Mouse (Mus musculus): ENCODE measurements around the gene Fbp1.

DNA sequence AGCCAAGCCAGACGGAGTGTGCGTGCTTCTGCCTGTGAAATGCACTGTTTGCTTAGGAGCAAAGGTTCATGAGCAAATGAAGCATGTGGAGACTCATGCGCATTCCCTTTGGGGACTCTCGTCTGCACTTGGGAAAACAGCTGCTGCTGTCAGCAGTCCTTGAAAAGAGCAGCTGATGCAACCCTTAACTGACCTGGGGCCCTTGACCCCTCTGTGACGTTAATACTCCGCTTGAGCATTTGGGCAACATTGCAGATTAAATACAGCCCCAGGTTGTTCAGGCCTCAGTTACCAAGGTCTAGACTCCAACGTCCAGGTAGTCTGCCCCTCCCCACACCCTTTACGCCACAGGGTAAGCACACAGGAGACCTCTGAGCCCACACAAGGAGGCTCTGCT lies 20.1 kb upstream of the Fbp1 start:
- TF ChIP-seq POLR2A (IDR thresholded peaks at IDR 0.05; ENCODE audit: insufficient read depth, low read depth, low read length) (no peak), CTCF (IDR thresholded peaks at IDR 0.05; ENCODE audit: insufficient read depth, low read depth, low read length) (no peak)
